Mouse (Mus musculus) neural tube, embryonic 15.5 days (tissue): Measurements from ENCODE around the gene Zc3h7b. TPM values are rescaled to one million over a fixed set of nuclear protein-coding genes. Genes with fewer than 3 reads are reported as not detected.

Experiments
- ATAC-seq: fragments of 200-750 bp; cut with Nextera tagmentation; 2 replicates; pipeline ENCODE4 v1.8.0; 2017; ENCODE audit warnings: mild to moderate bottlenecking, moderate TSS enrichment, moderate library complexity; ENCODE audit not compliant: low FRiP score
- H3K27ac ChIP-seq: fragments of 300-500 bp; sonication (generic); replicated peaks from 2 replicates; pipeline ENCODE4 v1.5.1; 2015; ENCODE audit warnings: mild to moderate bottlenecking, inconsistent platforms
- H3K27me3 ChIP-seq: fragments of 300-500 bp; sonication (generic); replicated peaks from 2 replicates; pipeline ENCODE4 v1.6.1; 2015; ENCODE audit warnings: inconsistent platforms
- H3K36me3 ChIP-seq: fragments of 300-500 bp; sonication (generic); 2 replicates; pipeline ENCODE4 v1.6.1; 2015; ENCODE audit warnings: inconsistent platforms
- H3K4me1 ChIP-seq: fragments of 300-500 bp; sonication (generic); 2 replicates; pipeline ENCODE4 v1.6.1; 2015; ENCODE audit warnings: inconsistent platforms
- H3K4me2 ChIP-seq: fragments of 300-500 bp; sonication (generic); 2 replicates; pipeline ENCODE4 v1.6.1; 2015; ENCODE audit warnings: inconsistent platforms, mild to moderate bottlenecking, moderate library complexity
- H3K4me3 ChIP-seq: fragments of 300-500 bp; sonication (generic); replicated peaks from 2 replicates; pipeline ENCODE4 v1.5.1; 2015; ENCODE audit warnings: mild to moderate bottlenecking, inconsistent platforms
- H3K9ac ChIP-seq: fragments of 300-500 bp; sonication (generic); replicated peaks from 2 replicates; pipeline ENCODE4 v1.6.1; 2015; ENCODE audit warnings: mild to moderate bottlenecking, inconsistent platforms
- H3K9me3 ChIP-seq: fragments of 300-500 bp; sonication (generic); replicated peaks from 2 replicates; pipeline ENCODE4 v1.6.1; 2016; ENCODE audit warnings: inconsistent platforms
- WGBS: fragments of 180-500 bp; shearing (Covaris S2); methylation state at CpG from one replicate; pipeline ENCODE4 v1.1.7; 2015; ENCODE audit warnings: mixed read lengths; 5-methylcytosine and 5-hydroxymethylcytosine counted together
- polyA plus RNA-seq: library from polyadenylated mRNA; unstranded; fragments of >200 nt; fragmentation: Nextera tagmentation; extraction: Ambion mirVana; gene quantifications from 2 replicates; pipeline ENCODE4 v1.2.1, GENCODE M21; 2015

The Zc3h7b gene
- polyA plus RNA-seq, 1 experiment from 2014 or later = 41.7 TPM

DNA sequence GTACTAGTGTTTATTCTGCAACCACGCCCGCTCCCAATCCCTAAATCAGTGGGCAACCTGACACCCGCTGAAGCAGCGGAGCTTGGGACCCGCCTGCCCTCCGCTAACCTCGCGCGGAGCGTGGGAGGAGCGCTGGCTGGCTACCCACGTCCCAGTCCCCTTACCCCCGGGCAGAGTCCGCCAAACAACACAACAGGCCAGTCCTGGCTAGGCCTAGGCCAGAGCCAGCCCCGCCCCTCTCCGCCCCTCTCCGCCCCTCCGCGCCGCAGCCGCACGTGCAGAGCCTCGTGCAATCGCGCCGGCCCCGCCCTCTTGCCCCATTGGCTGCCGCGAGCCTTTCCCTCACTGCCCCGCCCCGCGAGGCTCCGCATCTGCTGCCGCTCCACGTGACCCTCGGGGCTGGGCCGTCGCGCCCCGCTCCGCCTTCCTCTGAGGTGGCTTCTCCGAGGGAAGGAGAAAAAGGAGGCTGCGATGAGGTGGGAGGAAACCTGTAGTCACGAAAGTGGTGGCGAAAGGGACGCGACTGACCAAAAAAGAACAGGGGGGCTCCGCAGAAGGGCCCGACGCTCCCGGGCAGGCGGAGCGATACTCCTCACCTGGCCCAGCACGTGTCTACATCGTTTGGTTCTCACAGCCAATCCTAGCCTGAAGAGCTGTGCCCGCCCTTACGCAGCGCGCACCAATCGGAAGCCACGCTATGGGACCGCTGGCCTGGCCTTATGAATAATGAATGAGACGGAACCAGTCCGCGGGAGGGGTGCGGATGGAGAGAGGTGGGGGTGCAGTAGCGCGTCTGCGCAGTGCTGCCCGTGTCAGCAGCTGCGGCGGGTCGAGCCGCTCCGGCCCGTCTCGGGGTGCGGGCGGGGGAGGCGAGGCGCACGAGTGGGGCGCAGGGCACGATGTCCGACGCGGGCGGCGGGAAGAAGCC lies 66.1 kb downstream of the Zc3h7b start:
- no peaks in the 10 kb centered on the region for H3K27me3 ChIP-seq
- under 1% methylated on average over 80 of the region's 89 CpGs for WGBS
- peak; percentile 99 for ATAC-seq

DNA sequence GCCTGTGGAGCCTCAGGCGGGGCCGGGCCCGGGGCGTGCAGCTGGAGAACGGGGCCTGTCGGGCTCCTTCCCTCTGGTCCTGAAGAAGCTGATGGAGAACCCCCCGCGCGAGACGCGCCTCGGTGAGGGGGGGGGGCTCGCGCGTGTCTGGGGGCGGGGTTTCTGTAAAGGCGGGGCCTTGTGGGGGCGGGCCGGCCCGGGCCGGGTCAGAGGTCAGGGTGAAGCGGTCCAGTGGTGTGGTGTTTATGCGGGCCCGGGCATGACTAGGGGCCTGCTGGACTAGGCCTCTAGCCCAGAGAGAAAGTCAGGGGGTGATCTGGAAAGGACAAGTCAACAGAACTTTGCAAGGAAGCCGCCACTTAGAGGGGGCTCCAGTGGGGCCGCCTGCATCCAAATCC lies 66.7 kb downstream of the Zc3h7b start:
- Histone ChIP-seq H3K9ac (peak overlapping the region; percentile 74), H3K27ac (peak overlapping the region; percentile 91)
- ATAC-seq = peak; percentile 27; the same call in 1 of the 2 replicates

More for the DNA sequence above, 66.1 kb downstream of the Zc3h7b start:
- peak overlapping the region; percentile 74 for H3K9ac ChIP-seq
- H3K4me3 ChIP-seq = peak overlapping the region; percentile 78
- peak overlapping the region; percentile 93 for H3K4me2 ChIP-seq
- no peaks in the 10 kb centered on the region for H3K9me3 ChIP-seq
- H3K36me3 ChIP-seq = peaks cover 11% of the 10 kb centered on the region
- H3K4me1 ChIP-seq = peaks cover 41% of the 10 kb centered on the region
- peak overlapping the region; percentile 91 for H3K27ac ChIP-seq

DNA sequence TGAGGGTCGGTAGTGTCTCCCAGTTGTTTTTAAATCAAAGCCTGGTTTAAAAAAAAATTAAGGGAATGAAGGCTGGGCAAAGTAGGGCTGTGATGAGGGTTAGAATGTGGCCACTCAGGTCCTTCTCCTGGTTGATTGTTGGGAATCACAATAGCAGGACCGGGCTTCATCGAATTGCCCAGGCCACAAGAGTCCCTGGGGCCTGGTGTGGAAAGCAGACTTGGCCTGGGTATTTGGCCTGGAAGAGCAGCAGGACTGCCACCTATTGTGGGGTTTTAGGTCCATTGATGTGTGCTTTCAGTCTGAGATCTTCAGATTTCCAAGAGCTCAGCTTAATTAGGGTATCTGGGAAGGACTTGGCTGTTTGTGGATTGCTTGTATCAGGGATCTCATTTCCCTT lies 67.4 kb downstream of the Zc3h7b start:
- Histone ChIP-seq H3K36me3 (peaks cover 25% of the 10 kb centered on the region), H3K4me1 (peaks cover 41% of the 10 kb centered on the region), H3K9me3 (no peaks in the 10 kb centered on the region), H3K4me2 (peak overlapping the region; percentile 93), H3K9ac (peak overlapping the region; percentile 74), H3K27ac (no peak overlapping the region), H3K4me3 (peak overlapping the region; percentile 78), H3K27me3 (no peaks in the 10 kb centered on the region)
- WGBS = 31% methylated on average over 3 of the region's 3 CpGs
- ATAC-seq = no peak

More for the DNA sequence above, 66.7 kb downstream of the Zc3h7b start:
- Histone ChIP-seq H3K4me1 (peaks cover 41% of the 10 kb centered on the region), H3K27me3 (no peaks in the 10 kb centered on the region), H3K36me3 (peaks cover 18% of the 10 kb centered on the region), H3K4me2 (peak overlapping the region; percentile 93), H3K4me3 (peak overlapping the region; percentile 78), H3K9me3 (no peaks in the 10 kb centered on the region)
- 2% methylated on average over 20 of the region's 26 CpGs for WGBS

DNA sequence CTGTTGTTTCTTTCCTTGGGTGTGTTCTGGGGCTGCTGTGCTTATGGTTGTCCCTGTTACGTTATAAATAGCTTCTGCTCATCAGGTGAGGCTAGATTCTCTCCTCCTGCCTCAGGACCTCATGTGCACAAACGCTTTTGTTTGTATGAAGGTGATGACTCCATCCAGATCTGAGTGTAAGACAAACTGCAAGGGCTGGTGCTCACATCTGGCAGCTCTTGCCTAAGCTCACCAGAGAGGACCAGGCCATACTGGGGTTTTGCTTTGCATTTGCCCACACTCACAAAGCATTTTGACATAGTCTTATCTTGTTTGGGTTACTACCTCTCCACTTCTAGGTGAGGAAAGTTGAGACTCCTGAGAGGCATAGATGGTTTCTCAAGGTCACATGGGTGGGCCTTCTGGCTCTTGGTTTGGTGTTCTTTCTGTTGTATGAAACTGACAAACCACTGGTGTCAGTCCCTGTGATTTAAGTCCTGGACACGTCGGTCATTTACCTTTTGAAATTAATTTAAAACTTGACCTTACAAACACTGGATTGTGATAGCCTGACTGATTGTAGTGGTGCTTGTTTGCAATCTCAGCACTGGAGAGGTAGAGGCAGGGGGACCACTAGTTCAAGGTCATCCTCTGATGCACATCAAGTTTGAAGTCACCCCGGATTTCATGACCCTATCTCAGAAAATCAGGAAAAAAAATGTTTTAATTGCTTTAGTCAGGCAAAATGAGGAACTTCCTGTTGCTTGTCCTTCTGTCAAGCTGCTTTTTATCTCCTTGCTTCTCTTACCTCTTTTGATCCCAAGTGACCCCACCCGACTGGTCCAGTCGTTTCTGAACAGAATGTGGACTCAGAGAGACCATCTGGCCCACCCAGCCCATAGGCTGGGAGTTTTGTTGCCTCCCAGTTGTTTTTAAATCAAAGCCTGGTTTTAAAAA lies 68.1 kb downstream of the Zc3h7b start:
- H3K9ac ChIP-seq = peak overlapping the region; percentile 74
- H3K27me3 ChIP-seq = no peaks in the 10 kb centered on the region
- H3K9me3 ChIP-seq = no peaks in the 10 kb centered on the region
- 77% methylated on average over 7 of the region's 7 CpGs for WGBS
- peak overlapping the region; percentile 93 for H3K4me2 ChIP-seq
- H3K36me3 ChIP-seq = peaks cover 32% of the 10 kb centered on the region
- H3K4me1 ChIP-seq = peaks cover 41% of the 10 kb centered on the region
- H3K4me3 ChIP-seq = 0 out of 2 replicates have a peak overlapping the region, but pooled peaks have one; percentile 78
- H3K27ac ChIP-seq = no peak overlapping the region
- ATAC-seq = no peak

DNA sequence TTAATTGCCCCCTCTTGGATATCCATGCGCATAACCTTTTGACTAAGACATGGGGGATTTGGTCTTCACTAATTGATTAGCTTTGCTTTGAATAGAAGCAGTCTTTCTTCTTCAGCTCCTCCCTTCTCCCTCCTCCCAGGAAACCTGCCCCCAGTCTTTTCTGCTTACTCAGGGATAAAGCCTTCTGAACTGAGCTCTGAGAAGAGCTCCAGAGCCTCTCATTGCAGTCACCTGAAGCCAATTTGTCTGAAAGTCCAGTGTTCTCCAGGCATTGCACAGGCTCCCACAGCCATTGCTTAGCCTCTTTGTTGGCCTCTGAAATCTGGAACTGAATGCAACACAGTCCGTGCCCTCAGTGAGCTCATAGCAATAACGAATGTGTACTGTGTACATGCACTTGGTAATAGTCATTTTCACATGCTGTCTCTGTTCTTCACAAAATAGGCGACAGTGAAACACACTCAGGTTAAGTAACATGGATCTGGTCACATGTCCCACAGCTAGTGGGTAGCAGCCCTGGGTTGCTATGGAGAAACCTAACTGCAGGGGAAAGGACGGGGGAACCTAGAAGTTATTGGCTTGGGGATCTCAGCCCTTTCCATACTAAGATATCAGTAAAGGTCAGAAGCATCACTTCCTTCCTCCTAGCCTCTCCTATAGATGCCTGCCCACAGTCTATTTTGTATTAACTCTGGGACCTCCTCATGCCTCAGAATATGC lies 69.3 kb downstream of the Zc3h7b start:
- no peak overlapping the region for H3K9ac ChIP-seq
- H3K36me3 ChIP-seq = peaks cover 42% of the 10 kb centered on the region
- no peaks in the 10 kb centered on the region for H3K27me3 ChIP-seq
- H3K27ac ChIP-seq = no peak overlapping the region
- H3K9me3 ChIP-seq = no peaks in the 10 kb centered on the region
- no peak for ATAC-seq
- WGBS = 65% methylated on average over 5 of the region's 5 CpGs
- no peak overlapping the region for H3K4me3 ChIP-seq
- no peak overlapping the region for H3K4me2 ChIP-seq
- peaks cover 41% of the 10 kb centered on the region for H3K4me1 ChIP-seq

DNA sequence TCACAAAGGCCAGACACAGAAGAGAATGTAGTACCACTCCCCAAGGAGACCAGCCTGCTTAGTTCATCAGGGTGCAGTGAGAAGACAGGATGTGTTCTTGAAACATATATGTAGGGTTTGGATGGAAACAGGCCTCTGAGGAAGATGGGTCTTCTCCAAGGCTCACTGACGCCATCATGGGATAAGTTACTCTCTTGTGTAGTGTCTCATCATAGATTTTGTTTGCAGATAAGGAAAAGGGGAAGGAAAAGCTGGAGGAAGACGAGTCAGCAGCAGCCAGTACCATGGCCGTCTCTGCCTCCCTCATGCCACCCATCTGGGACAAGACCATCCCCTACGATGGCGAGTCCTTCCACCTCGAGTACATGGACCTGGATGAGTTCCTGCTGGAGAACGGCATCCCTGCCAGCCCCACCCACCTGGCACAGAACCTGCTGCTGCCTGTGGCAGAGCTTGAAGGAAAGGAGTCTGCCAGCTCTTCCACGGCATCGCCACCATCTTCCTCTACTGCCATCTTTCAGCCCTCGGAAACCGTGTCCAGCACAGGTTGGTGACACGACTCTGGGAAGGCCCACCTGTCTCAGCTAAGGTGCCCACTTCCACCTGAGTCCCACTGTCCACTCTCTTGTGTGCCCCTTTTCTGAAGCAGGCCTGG lies 70.0 kb downstream of the Zc3h7b start:
- peaks cover 47% of the 10 kb centered on the region for H3K36me3 ChIP-seq
- H3K4me2 ChIP-seq = no peak overlapping the region
- no peak overlapping the region for H3K9ac ChIP-seq
- 91% methylated on average over 12 of the region's 12 CpGs for WGBS
- H3K4me1 ChIP-seq = peaks cover 34% of the 10 kb centered on the region
- no peak overlapping the region for H3K4me3 ChIP-seq
- H3K9me3 ChIP-seq = no peaks in the 10 kb centered on the region
- ATAC-seq = no peak
- no peaks in the 10 kb centered on the region for H3K27me3 ChIP-seq
- H3K27ac ChIP-seq = no peak overlapping the region

DNA sequence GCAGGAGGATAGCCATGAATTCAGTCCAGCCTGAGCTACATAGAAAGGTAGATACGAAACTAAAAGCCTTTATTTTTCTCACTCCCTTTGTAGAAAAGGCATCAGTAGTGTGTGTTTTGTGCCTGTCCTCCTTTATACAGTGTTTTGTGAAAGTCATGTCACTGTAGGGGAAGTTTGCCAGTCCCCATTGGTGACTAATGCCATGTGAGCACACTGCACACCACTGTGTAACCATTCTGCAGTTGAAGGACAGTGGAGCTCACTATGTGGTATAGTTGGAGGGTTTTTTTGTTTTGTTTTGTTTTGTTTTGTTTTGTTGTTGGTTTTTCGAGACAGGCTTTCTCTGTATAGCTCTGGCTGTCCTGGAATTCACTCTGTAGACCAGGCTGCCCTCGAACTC lies 73.5 kb downstream of the Zc3h7b start:
- 94% methylated on average over 3 of the region's 3 CpGs for WGBS
- no peak for ATAC-seq

DNA sequence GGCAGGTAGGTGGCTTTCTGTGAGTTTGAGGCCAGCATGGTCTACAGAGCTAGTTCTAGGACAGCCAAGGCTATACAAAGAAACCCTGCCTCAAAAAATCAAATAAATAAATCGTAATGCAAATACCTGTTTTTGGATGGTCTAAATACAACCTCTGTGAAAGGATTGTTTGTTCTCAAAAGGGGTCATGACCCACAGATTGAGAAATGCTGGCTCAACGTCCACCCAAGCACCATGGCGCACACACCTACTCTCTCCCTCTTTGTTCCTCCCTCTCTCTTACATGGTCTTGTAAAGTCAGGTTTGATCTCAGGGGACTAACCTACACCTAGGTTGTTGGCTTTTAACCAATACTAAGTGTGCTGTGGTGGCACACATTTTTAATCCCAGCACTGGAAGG lies 77.8 kb downstream of the Zc3h7b start:
- no peak for ATAC-seq
- Histone ChIP-seq H3K9ac (no peak overlapping the region), H3K27me3 (no peaks in the 10 kb centered on the region), H3K9me3 (no peaks in the 10 kb centered on the region), H3K27ac (no peak overlapping the region), H3K4me3 (no peak overlapping the region), H3K4me2 (no peak overlapping the region), H3K36me3 (peaks cover 90% of the 10 kb centered on the region), H3K4me1 (no peaks in the 10 kb centered on the region)
- 90% methylated on average over 3 of the region's 3 CpGs for WGBS

More for the DNA sequence above, 73.5 kb downstream of the Zc3h7b start:
- H3K9me3 ChIP-seq = no peaks in the 10 kb centered on the region
- no peak overlapping the region for H3K9ac ChIP-seq
- peaks cover 79% of the 10 kb centered on the region for H3K36me3 ChIP-seq
- H3K27ac ChIP-seq = no peak overlapping the region
- peaks cover 7% of the 10 kb centered on the region for H3K4me1 ChIP-seq
- H3K27me3 ChIP-seq = no peaks in the 10 kb centered on the region
- no peak overlapping the region for H3K4me2 ChIP-seq
- H3K4me3 ChIP-seq = no peak overlapping the region

DNA sequence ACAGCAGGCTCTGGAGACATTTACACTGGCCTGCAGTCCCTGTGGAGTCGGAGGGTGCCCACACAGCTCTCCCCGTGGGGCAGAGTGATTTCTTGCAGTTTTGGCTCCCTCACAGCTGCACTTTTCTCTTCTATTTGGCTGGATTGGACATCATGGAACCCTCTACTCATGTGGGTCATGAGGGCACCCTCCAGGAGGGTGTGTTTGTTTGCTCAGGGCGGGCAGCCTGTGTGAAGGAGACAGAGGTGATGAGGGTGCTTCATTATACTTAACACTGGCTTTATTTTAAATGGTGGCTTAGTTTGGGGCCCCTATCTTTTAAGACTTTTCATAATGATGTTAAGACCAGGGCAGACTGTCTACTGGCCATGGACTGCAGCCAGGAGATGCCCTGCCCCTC lies 80.0 kb downstream of the Zc3h7b start:
- Histone ChIP-seq H3K4me1 (no peaks in the 10 kb centered on the region), H3K27me3 (no peaks in the 10 kb centered on the region), H3K9me3 (no peaks in the 10 kb centered on the region), H3K4me2 (no peak overlapping the region), H3K36me3 (peaks cover 76% of the 10 kb centered on the region), H3K27ac (no peak overlapping the region), H3K9ac (no peak overlapping the region), H3K4me3 (no peak overlapping the region)
- no peak for ATAC-seq
- WGBS = 89% methylated on average over 3 of the region's 3 CpGs

DNA sequence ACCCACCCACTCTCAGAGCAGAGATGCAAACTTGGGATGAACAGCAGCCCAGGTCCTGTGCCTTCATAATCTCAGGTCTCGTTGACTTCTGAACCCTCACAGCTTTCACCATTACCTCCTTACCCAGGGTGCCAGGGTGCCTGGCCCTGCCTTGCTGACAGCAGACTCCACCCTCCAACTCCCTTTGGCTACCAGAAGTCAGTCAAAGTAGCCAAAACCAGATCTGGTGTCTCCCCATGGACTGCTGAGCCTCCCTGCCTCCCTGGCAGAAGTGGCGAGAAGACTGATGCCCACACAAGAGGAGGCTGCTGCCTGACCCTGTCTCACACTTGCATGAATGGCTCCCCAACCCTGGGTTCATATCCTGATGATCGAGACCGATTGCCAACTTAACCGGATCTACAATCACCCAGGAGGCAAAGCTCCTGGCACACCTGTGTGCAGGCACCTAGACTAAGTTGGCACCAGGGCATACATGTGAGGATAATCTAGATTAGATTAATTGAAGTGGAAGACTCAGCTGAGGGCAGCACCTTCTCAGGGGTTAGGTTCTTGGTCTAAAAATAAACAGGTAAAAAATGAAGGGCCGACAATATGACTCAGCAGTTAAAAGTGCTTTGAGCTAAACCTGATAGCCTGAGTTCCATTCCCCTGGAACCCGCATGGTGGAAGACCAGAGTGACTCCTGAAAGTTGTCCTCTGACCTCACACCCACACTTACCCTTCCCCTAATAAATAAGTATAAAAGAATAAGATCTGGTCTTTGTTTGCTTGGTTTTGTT lies 83.8 kb downstream of the Zc3h7b start:
- Histone ChIP-seq H3K27ac (no peak overlapping the region), H3K27me3 (no peaks in the 10 kb centered on the region), H3K4me3 (no peak overlapping the region), H3K36me3 (peaks cover 42% of the 10 kb centered on the region), H3K9me3 (no peaks in the 10 kb centered on the region), H3K4me2 (no peak overlapping the region), H3K9ac (no peak overlapping the region), H3K4me1 (0 out of 2 replicates have a peak, but pooled peaks cover 3% of the 10 kb centered on the region)
- WGBS = 92% methylated on average over 7 of the region's 7 CpGs
- ATAC-seq = no peak
